Mouse (Mus musculus): Measurements from ENCODE around the gene Stip1. TPM values are rescaled to one million over a fixed set of nuclear protein-coding genes. Genes with fewer than 3 reads are reported as not detected.

Gene Stip1
- polyA plus RNA-seq, 1 experiment from 2014 or later, result 51.8 TPM

- Histone ChIP-seq H3K27me3 (replicated peaks; ENCODE audit: insufficient read depth, low read length) (no peaks in the 10 kb centered on the region), H3K4me1 (ENCODE audit: insufficient read depth, low read depth, low read length) (peaks cover 32% of the 10 kb centered on the region), H3K9ac (replicated peaks; ENCODE audit: low read depth) (no peak overlapping the region), H3K27ac (ENCODE audit: low read length) (no peak overlapping the region), H3K4me2 (replicated peaks; ENCODE audit: low read depth, low read length) (no peak overlapping the region), H3K9me3 (ENCODE audit: low read length) (no peaks in the 10 kb centered on the region), H3K36me3 (ENCODE audit: insufficient read depth, low read length) (no peaks in the 10 kb centered on the region), H3K4me3 (ENCODE audit: low read depth, low read length) (no peak overlapping the region)
- 75% methylated on average over 13 of the region's 13 CpGs for WGBS
- ATAC-seq (no peak), DNase-seq (ENCODE audit: low spot score) (no peak)
- TF ChIP-seq EP300 (IDR thresholded peaks at IDR 0.05) (no peak), CTCF (IDR thresholded peaks at IDR 0.05) (no peak)
Observed at GRCm38 (mm10) chr19:6972247-6972917, 67.4 kb downstream of the Stip1 start.

GRCm38 (mm10) chr19:6971644-6972043 is 68.1 kb downstream of the Stip1 start:
- H3K27ac ChIP-seq (ENCODE audit: low read length), result no peak overlapping the region
- TF ChIP-seq CTCF (IDR thresholded peaks at IDR 0.05) (no peak), EP300 (IDR thresholded peaks at IDR 0.05) (no peak)
- peaks cover 30% of the 10 kb centered on the region for H3K4me1 ChIP-seq (ENCODE audit: insufficient read depth, low read depth, low read length)
- no peak overlapping the region for H3K9ac ChIP-seq (replicated peaks; ENCODE audit: low read depth)
- no peak for DNase-seq (ENCODE audit: low spot score)
- no peaks in the 10 kb centered on the region for H3K9me3 ChIP-seq (ENCODE audit: low read length)
- H3K4me2 ChIP-seq (replicated peaks; ENCODE audit: low read depth, low read length), result no peak overlapping the region
- H3K36me3 ChIP-seq (ENCODE audit: insufficient read depth, low read length), result no peaks in the 10 kb centered on the region
- 27% methylated on average over 6 of the region's 6 CpGs for WGBS
- no peak for ATAC-seq
- no peak overlapping the region for H3K4me3 ChIP-seq (ENCODE audit: low read depth, low read length)
- H3K27me3 ChIP-seq (replicated peaks; ENCODE audit: insufficient read depth, low read length), result no peaks in the 10 kb centered on the region

Other genes with a start within 250 kb of the Stip1 start
- 36.7 and 40.6 TPM in 2 replicates for gene Rps6ka4, start 199.3 kb downstream of the Stip1 start, polyA plus RNA-seq (2015; fragmentation: Nextera tagmentation; extraction: Ambion mirVana)
- gene Ccdc88b, start 181.8 kb downstream of the Stip1 start, polyA plus RNA-seq (2015; fragmentation: Nextera tagmentation; extraction: Ambion mirVana), result 2.9 and 6.3 TPM in 2 replicates
- 89.0 and 93.3 TPM in 2 replicates for gene Trmt112, start 130.3 kb downstream of the Stip1 start, polyA plus RNA-seq (2015; fragmentation: Nextera tagmentation; extraction: Ambion mirVana)
- 437 and 450 TPM in 2 replicates for gene Prdx5, start 129.9 kb downstream of the Stip1 start, polyA plus RNA-seq (2015; fragmentation: Nextera tagmentation; extraction: Ambion mirVana)
- gene Esrra, start 118.2 kb downstream of the Stip1 start, polyA plus RNA-seq (2015; fragmentation: Nextera tagmentation; extraction: Ambion mirVana), result 9.8 and 12.8 TPM in 2 replicates
- 1.7 and 2.4 TPM in 2 replicates for gene Catsperz, start 114.6 kb downstream of the Stip1 start, polyA plus RNA-seq (2015; fragmentation: Nextera tagmentation; extraction: Ambion mirVana)
- gene Kcnk4, start 105.5 kb downstream of the Stip1 start, polyA plus RNA-seq (2015; fragmentation: Nextera tagmentation; extraction: Ambion mirVana), result 0.12 and 0.30 TPM in 2 replicates
- gene Bad, start 98.1 kb downstream of the Stip1 start, polyA plus RNA-seq (2015; fragmentation: Nextera tagmentation; extraction: Ambion mirVana), result 106 TPM in 2 replicates
- gene Gpr137, start 97.5 kb downstream of the Stip1 start, polyA plus RNA-seq (2015; fragmentation: Nextera tagmentation; extraction: Ambion mirVana), result 33.5 and 35.9 TPM in 2 replicates
- 60.5 and 62.7 TPM in 2 replicates for gene Ppp1r14b, start 65.0 kb downstream of the Stip1 start, polyA plus RNA-seq (2015; fragmentation: Nextera tagmentation; extraction: Ambion mirVana)
- 33.6 and 40.7 TPM in 2 replicates for gene Plcb3, start 63.5 kb downstream of the Stip1 start, polyA plus RNA-seq (2015; fragmentation: Nextera tagmentation; extraction: Ambion mirVana)
- 105 and 107 TPM in 2 replicates for gene Fkbp2, start 59.5 kb downstream of the Stip1 start, polyA plus RNA-seq (2015; fragmentation: Nextera tagmentation; extraction: Ambion mirVana)
- gene Vegfb, start 52.3 kb downstream of the Stip1 start, polyA plus RNA-seq (2015; fragmentation: Nextera tagmentation; extraction: Ambion mirVana), result 27.1 and 28.1 TPM in 2 replicates
- 32.7 and 33.2 TPM in 2 replicates for gene Dnajc4, start 47.4 kb downstream of the Stip1 start, polyA plus RNA-seq (2015; fragmentation: Nextera tagmentation; extraction: Ambion mirVana)
- 21.0 and 24.9 TPM in 2 replicates for gene Nudt22, start 43.9 kb downstream of the Stip1 start, polyA plus RNA-seq (2015; fragmentation: Nextera tagmentation; extraction: Ambion mirVana)
- 11.0 and 11.5 TPM in 2 replicates for gene Trpt1, start 43.8 kb downstream of the Stip1 start, polyA plus RNA-seq (2015; fragmentation: Nextera tagmentation; extraction: Ambion mirVana)
- 15.8 and 16.0 TPM in 2 replicates for gene Fermt3, start 20.5 kb downstream of the Stip1 start, polyA plus RNA-seq (2015; fragmentation: Nextera tagmentation; extraction: Ambion mirVana)
- 16.0 and 19.4 TPM in 2 replicates for gene Macrod1, start 16.8 kb upstream of the Stip1 start, polyA plus RNA-seq (2015; fragmentation: Nextera tagmentation; extraction: Ambion mirVana)
- 0.17 and 0.19 TPM in 2 replicates for gene Flrt1, start 65.8 kb upstream of the Stip1 start, polyA plus RNA-seq (2015; fragmentation: Nextera tagmentation; extraction: Ambion mirVana)
- gene Otub1, start 166.3 kb upstream of the Stip1 start, polyA plus RNA-seq (2015; fragmentation: Nextera tagmentation; extraction: Ambion mirVana), result 107 and 119 TPM in 2 replicates
- gene Cox8a, start 177.6 kb upstream of the Stip1 start, polyA plus RNA-seq (2015; fragmentation: Nextera tagmentation; extraction: Ambion mirVana), result 889 and 976 TPM in 2 replicates
- 16.6 and 17.7 TPM in 2 replicates for gene Naa40, start 201.2 kb upstream of the Stip1 start, polyA plus RNA-seq (2015; fragmentation: Nextera tagmentation; extraction: Ambion mirVana)
- 1.3 and 1.5 TPM in 2 replicates for gene Rcor2, start 227.4 kb upstream of the Stip1 start, polyA plus RNA-seq (2015; fragmentation: Nextera tagmentation; extraction: Ambion mirVana)